Mouse (Mus musculus) small intestine, adult 2 months (tissue): ENCODE measurements around the gene Blvra. TPM values are rescaled to one million over a fixed set of nuclear protein-coding genes. Genes with fewer than 3 reads are reported as not detected.

Experiments
- H3K27ac ChIP-seq: fragments of 200-500 bp; 2 replicates; pipeline ENCODE4 v1.5.1; 2012; ENCODE audit warnings: low read depth, low read length, control low read depth, inconsistent platforms; ENCODE audit not compliant: insufficient read depth
- H3K27me3 ChIP-seq: fragments of 200-500 bp; 2 replicates; pipeline ENCODE4 v1.6.1; 2012; ENCODE audit warnings: mild to moderate bottlenecking, moderate library complexity, low read length, inconsistent platforms; ENCODE audit not compliant: control insufficient read depth, insufficient read depth
- H3K36me3 ChIP-seq: fragments of 200-500 bp; 2 replicates; pipeline ENCODE4 v1.6.1; 2012; ENCODE audit warnings: mild to moderate bottlenecking, low read length, control low read depth, inconsistent platforms; ENCODE audit not compliant: control insufficient read depth, insufficient read depth
- H3K4me1 ChIP-seq: fragments of 200-500 bp; 2 replicates; pipeline ENCODE4 v1.6.1; 2012; ENCODE audit warnings: low read length, inconsistent platforms, mixed read lengths; ENCODE audit not compliant: control insufficient read depth, insufficient read depth, insufficient read length
- H3K4me3 ChIP-seq: fragments of 200-500 bp; 2 replicates; pipeline ENCODE4 v1.5.1; 2012; ENCODE audit warnings: low read depth, mild to moderate bottlenecking, control low read depth, inconsistent platforms, low read length, moderate library complexity
- CTCF ChIP-seq: fragments of 200-500 bp; IDR thresholded peaks from 2 replicates; pipeline ENCODE4 v1.5.1; 2012; ENCODE audit warnings: low read depth, mild to moderate bottlenecking, control low read depth, inconsistent platforms, low read length, moderate library complexity, mixed read lengths; ENCODE audit not compliant: insufficient replicate concordance, insufficient read length; ENCODE audit errors: extremely low read depth
- POLR2A ChIP-seq: fragments of 200-500 bp; IDR thresholded peaks from 2 replicates; pipeline ENCODE4 v1.6.1; 2012; ENCODE audit warnings: low read depth, mild to moderate bottlenecking, control low read depth, inconsistent platforms, low read length, moderate library complexity
- WGBS: fragments of 180-500 bp; shearing (Covaris S2); methylation state at CpG from one replicate; pipeline ENCODE4 v1.1.7; 2018; 5-methylcytosine and 5-hydroxymethylcytosine counted together
- polyA plus RNA-seq: library from polyadenylated mRNA; depleted of rRNA; stranded (reverse); fragments of >200 nt; gene quantifications from 2 replicates; pipeline ENCODE4 v1.2.3, GENCODE M21; 2012

Gene Blvra
- polyA plus RNA-seq, 1 experiment = 3.7 TPM

- TF ChIP-seq POLR2A (no peak), CTCF (no peak)
- 52% methylated on average over 10 of the region's 10 CpGs for WGBS
- H3K36me3 ChIP-seq = peaks cover 1% of the 10 kb centered on the region; the same call in 1 of the 2 replicates
- peaks cover 13% of the 10 kb centered on the region; the same call in 1 of the 2 replicates for H3K4me1 ChIP-seq
- no peak overlapping the region for H3K27ac ChIP-seq
- H3K27me3 ChIP-seq = no peaks in the 10 kb centered on the region
- H3K4me3 ChIP-seq = no peak overlapping the region
Measured at GRCm38 (mm10) chr2:127137838-127138420, 67.5 kb downstream of the Blvra start.

- no peak overlapping the region for H3K27ac ChIP-seq
- H3K4me3 ChIP-seq = no peak overlapping the region
- no peak for TF ChIP-seq POLR2A
- no peak for TF ChIP-seq CTCF
- WGBS = 64% methylated on average over 4 of the region's 4 CpGs
- H3K4me1 ChIP-seq = peaks cover 15% of the 10 kb centered on the region; the same call in 1 of the 2 replicates
- H3K36me3 ChIP-seq = peaks cover 1% of the 10 kb centered on the region; the same call in 1 of the 2 replicates
- H3K27me3 ChIP-seq = no peaks in the 10 kb centered on the region
Measured at GRCm38 (mm10) chr2:127138449-127138848, 68.0 kb downstream of the Blvra start.

- no peak for TF ChIP-seq CTCF
- no peak for TF ChIP-seq POLR2A
- 81% methylated on average over 8 of the region's 8 CpGs for WGBS
- Histone ChIP-seq H3K27me3 (no peaks in the 10 kb centered on the region), H3K4me3 (no peak overlapping the region), H3K4me1 (peaks cover 16% of the 10 kb centered on the region; the same call in 1 of the 2 replicates), H3K36me3 (peaks cover 1% of the 10 kb centered on the region; the same call in 1 of the 2 replicates), H3K27ac (no peak overlapping the region)
Measured at GRCm38 (mm10) chr2:127139094-127139493, 68.6 kb downstream of the Blvra start.

- no peak overlapping the region for H3K27ac ChIP-seq
- H3K36me3 ChIP-seq = peaks cover 1% of the 10 kb centered on the region; the same call in 1 of the 2 replicates
- H3K4me1 ChIP-seq = peaks cover 16% of the 10 kb centered on the region; the same call in 1 of the 2 replicates
- H3K4me3 ChIP-seq = no peak overlapping the region
- no peak for TF ChIP-seq POLR2A
- TF ChIP-seq CTCF = no peak
- H3K27me3 ChIP-seq = no peaks in the 10 kb centered on the region
- 92% methylated on average over 1 of the region's 1 CpGs for WGBS
Measured at GRCm38 (mm10) chr2:127139605-127140004, 69.1 kb downstream of the Blvra start.

GRCm38 (mm10) chr2:127140011-127140410, 69.5 kb downstream of the Blvra start:
- Histone ChIP-seq H3K4me1 (peaks cover 16% of the 10 kb centered on the region; the same call in 1 of the 2 replicates), H3K27ac (no peak overlapping the region), H3K27me3 (no peaks in the 10 kb centered on the region), H3K36me3 (peaks cover 1% of the 10 kb centered on the region; the same call in 1 of the 2 replicates), H3K4me3 (no peak overlapping the region)
- TF ChIP-seq POLR2A (no peak), CTCF (no peak)
- 96% methylated on average over 7 of the region's 7 CpGs for WGBS

GRCm38 (mm10) chr2:127142031-127142430, 71.6 kb downstream of the Blvra start:
- TF ChIP-seq CTCF (no peak), POLR2A (no peak)
- Histone ChIP-seq H3K36me3 (peaks cover 1% of the 10 kb centered on the region; the same call in 1 of the 2 replicates), H3K4me3 (peak overlapping the region; percentile 71), H3K27ac (no peak overlapping the region), H3K4me1 (peaks cover 13% of the 10 kb centered on the region; the same call in 1 of the 2 replicates), H3K27me3 (no peaks in the 10 kb centered on the region)
- WGBS = 78% methylated on average over 10 of the region's 10 CpGs

- Histone ChIP-seq H3K27me3 (no peaks in the 10 kb centered on the region), H3K4me1 (peaks cover 11% of the 10 kb centered on the region; the same call in 1 of the 2 replicates), H3K36me3 (peaks cover 1% of the 10 kb centered on the region; the same call in 1 of the 2 replicates), H3K27ac (0 out of 2 replicates have a peak overlapping the region, but pooled peaks have one; percentile 15), H3K4me3 (peak overlapping the region; percentile 71)
- no peak for TF ChIP-seq POLR2A
- no peak for TF ChIP-seq CTCF
- WGBS = 6% methylated on average over 6 of the region's 6 CpGs
Measured at GRCm38 (mm10) chr2:127142577-127143157, 72.2 kb downstream of the Blvra start.
